Mouse (Mus musculus) embryonic facial prominence, embryonic 12.5 days (tissue): ENCODE data around the gene Cd99l2. TPM values are rescaled to one million over a fixed set of nuclear protein-coding genes. Genes with fewer than 3 reads are reported as not detected.

Experiments
- ATAC-seq: fragments of 200-750 bp; cut with Nextera tagmentation; 2 replicates; pipeline ENCODE4 v1.8.0; 2017; ENCODE audit not compliant: insufficient number of reproducible peaks, insufficient read depth, low FRiP score, low TSS enrichment
- H3K27ac ChIP-seq: fragments of 300-500 bp; sonication (generic); 2 replicates; pipeline ENCODE4 v1.5.1; 2016; ENCODE audit warnings: mild to moderate bottlenecking
- H3K27me3 ChIP-seq: fragments of 300-500 bp; sonication (generic); 2 replicates; pipeline ENCODE4 v1.6.1; 2016; ENCODE audit warnings: mild to moderate bottlenecking, moderate library complexity
- H3K36me3 ChIP-seq: fragments of 300-500 bp; sonication (generic); 2 replicates; pipeline ENCODE4 v1.6.1; 2016; ENCODE audit warnings: mild to moderate bottlenecking
- H3K4me1 ChIP-seq: fragments of 300-500 bp; sonication (generic); 2 replicates; pipeline ENCODE4 v1.6.1; 2016
- H3K4me2 ChIP-seq: fragments of 300-500 bp; sonication (generic); replicated peaks from 2 replicates; pipeline ENCODE4 v1.6.1; 2016; ENCODE audit warnings: mild to moderate bottlenecking, moderate library complexity
- H3K4me3 ChIP-seq: fragments of 300-500 bp; sonication (generic); 2 replicates; pipeline ENCODE4 v1.5.1; 2016; ENCODE audit warnings: mild to moderate bottlenecking
- H3K9ac ChIP-seq: fragments of 300-500 bp; sonication (generic); 2 replicates; pipeline ENCODE4 v1.6.1; 2016; ENCODE audit warnings: mild to moderate bottlenecking, moderate library complexity
- H3K9me3 ChIP-seq: fragments of 300-500 bp; sonication (generic); 2 replicates; pipeline ENCODE4 v1.6.1; 2016; ENCODE audit warnings: mild to moderate bottlenecking, moderate library complexity
- WGBS: fragments of 180-500 bp; shearing (Covaris S2); methylation state at CpG from one replicate; pipeline ENCODE4 v1.1.7; 2016; 5-methylcytosine and 5-hydroxymethylcytosine counted together
- polyA plus RNA-seq: library from polyadenylated mRNA; unstranded; fragments of >200 nt; fragmentation: Nextera tagmentation; extraction: Ambion mirVana; gene quantifications from 2 replicates; pipeline ENCODE4 v1.2.1, GENCODE M21; 2016

Gene Cd99l2
- polyA plus RNA-seq: 36.2 and 36.4 TPM in 2 replicates

DNA sequence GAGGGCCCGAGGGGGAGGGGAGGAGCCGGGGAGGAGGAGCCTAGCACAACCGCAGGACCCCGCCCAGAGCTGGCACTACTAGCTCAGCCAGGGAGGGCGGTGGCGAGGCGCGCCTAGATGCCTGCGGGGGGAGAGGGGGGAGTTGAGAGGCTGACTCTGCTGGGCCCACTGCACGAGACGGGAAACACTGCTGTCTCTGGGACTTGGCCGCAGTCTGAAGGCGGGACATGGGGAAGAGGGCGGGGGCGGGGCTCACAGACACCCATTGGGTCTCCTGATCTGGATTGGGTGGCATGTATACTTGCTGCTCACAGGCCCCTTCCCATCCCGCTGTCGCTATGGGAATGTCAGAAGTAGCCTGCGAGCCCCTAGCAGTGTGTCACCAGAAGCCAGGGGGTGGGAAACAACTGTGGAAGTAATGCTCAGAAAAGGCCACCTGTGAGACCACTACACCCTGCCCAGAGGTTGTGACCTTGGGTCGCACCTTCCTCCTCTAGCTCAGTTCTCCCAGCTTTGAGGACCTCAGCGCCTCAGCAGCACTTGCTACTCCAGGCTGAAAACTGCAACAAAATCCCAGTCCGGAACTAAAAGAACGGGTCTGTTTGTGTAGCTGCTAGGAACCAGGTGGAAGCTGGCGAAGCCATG lies at the start of gene Cd99l2:
TSS of gene Cd99l2 (minus strand) at position 216 of the 645 bp plus-strand sequence.
- Histone ChIP-seq H3K27ac (peak within 1 kb of the TSS; percentile 88), H3K9me3 (no peaks in the 10 kb centered on the region), H3K36me3 (no peaks in the 10 kb centered on the region), H3K4me3 (peak within 1 kb of the TSS; percentile 53), H3K9ac (peak within 1 kb of the TSS; percentile 50), H3K27me3 (no peaks in the 10 kb centered on the region), H3K4me1 (no peaks in the 10 kb centered on the region), H3K4me2 (peak within 1 kb of the TSS; percentile 62)
- 19% methylated on average over 20 of the region's 23 CpGs for WGBS
- peak; percentile 96 for ATAC-seq

- Histone ChIP-seq H3K4me3 (no peak overlapping the region), H3K9me3 (no peaks in the 10 kb centered on the region), H3K27ac (no peak overlapping the region), H3K4me1 (no peaks in the 10 kb centered on the region), H3K36me3 (no peaks in the 10 kb centered on the region), H3K4me2 (no peak overlapping the region), H3K27me3 (no peaks in the 10 kb centered on the region), H3K9ac (no peak overlapping the region)
- no peak for ATAC-seq
- WGBS: 82% methylated on average over 7 of the region's 7 CpGs
Observed at GRCm38 (mm10) chrX:71540821-71541510, 48.3 kb upstream of the Cd99l2 start.

DNA sequence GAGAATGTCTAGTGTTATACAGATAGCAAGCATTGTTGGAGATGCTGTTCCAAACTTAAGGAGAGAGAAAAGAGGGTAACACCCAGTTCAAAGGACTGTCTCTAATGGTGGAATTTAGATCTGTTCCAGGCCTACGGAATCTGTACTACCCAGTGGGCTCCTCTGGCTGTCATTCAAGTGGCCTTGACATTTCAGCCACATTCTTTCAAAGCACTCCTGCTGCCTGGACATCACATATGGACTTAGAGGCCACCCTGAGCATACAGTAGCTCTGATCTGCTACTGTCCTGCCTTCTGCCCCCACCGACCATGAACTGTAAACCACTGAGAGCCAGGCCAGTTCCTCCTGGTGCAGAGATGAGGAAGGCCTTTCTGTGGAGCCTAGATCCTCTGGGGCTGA lies 45.1 kb upstream of the Cd99l2 start:
- ATAC-seq: no peak
- H3K36me3 ChIP-seq: no peaks in the 10 kb centered on the region
- H3K27me3 ChIP-seq: no peaks in the 10 kb centered on the region
- WGBS: 66% methylated on average over 2 of the region's 2 CpGs
- H3K27ac ChIP-seq: no peak overlapping the region
- no peak overlapping the region for H3K4me2 ChIP-seq
- H3K9me3 ChIP-seq: no peaks in the 10 kb centered on the region
- H3K4me3 ChIP-seq: no peak overlapping the region
- H3K4me1 ChIP-seq: no peaks in the 10 kb centered on the region
- no peak overlapping the region for H3K9ac ChIP-seq

DNA sequence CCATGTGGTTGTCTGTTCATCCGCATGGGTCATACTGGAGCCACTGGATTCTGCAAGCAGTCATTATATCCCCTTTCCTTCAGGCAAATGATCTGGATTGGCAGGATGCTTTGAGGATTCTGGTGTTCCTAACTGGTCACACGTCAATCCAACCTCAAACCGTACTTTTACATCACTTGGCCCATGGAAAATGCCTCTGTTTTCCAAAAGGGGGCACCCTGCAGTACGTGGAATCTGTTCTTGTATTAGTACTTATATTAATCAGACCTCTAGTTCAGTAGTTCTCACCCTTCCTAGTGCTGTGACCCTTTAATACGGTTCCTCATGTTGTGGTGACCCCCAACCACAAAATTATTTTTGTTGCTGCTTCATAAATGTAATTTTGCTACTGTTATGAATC lies 41.5 kb upstream of the Cd99l2 start:
- 82% methylated on average over 5 of the region's 5 CpGs for WGBS
- no peak overlapping the region for H3K9ac ChIP-seq

GRCm38 (mm10) chrX:71532635-71533034 lies 40.0 kb upstream of the Cd99l2 start:
- H3K4me3 ChIP-seq: no peak overlapping the region
- no peak for ATAC-seq
- H3K36me3 ChIP-seq: no peaks in the 10 kb centered on the region
- no peaks in the 10 kb centered on the region for H3K4me1 ChIP-seq
- no peak overlapping the region for H3K9ac ChIP-seq
- no peak overlapping the region for H3K4me2 ChIP-seq
- 71% methylated on average over 3 of the region's 3 CpGs for WGBS
- H3K9me3 ChIP-seq: no peaks in the 10 kb centered on the region
- H3K27ac ChIP-seq: no peak overlapping the region
- H3K27me3 ChIP-seq: no peaks in the 10 kb centered on the region

More for the DNA sequence above, 41.5 kb upstream of the Cd99l2 start:
- H3K36me3 ChIP-seq: no peaks in the 10 kb centered on the region
- no peak overlapping the region for H3K4me3 ChIP-seq
- H3K4me2 ChIP-seq: no peak overlapping the region
- H3K4me1 ChIP-seq: no peaks in the 10 kb centered on the region
- ATAC-seq: no peak
- H3K27me3 ChIP-seq: no peaks in the 10 kb centered on the region
- H3K9me3 ChIP-seq: no peaks in the 10 kb centered on the region
- no peak overlapping the region for H3K27ac ChIP-seq

DNA sequence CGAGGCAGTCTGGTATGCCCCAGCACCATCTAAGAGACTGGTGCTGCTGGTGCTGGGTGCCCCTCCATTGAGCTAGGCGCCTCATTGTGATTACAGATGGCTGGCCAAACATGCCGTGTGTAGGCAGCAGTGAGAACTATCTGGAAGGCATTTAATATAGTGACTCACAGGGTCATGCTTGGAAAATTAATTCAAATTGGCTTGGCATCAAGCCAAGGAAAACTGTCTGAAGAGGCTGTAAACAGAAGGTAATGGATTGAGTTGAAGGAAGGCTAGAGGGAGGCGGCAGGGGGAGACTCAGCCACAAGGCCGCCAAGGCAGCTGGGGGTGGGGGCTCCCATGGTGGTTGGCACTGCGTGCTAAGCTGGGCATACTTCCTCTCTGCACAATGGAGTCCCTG lies 36.0 kb upstream of the Cd99l2 start:
- H3K9me3 ChIP-seq: no peaks in the 10 kb centered on the region
- no peaks in the 10 kb centered on the region for H3K4me1 ChIP-seq
- H3K27ac ChIP-seq: no peak overlapping the region
- no peak overlapping the region for H3K9ac ChIP-seq
- no peaks in the 10 kb centered on the region for H3K27me3 ChIP-seq
- no peaks in the 10 kb centered on the region for H3K36me3 ChIP-seq
- ATAC-seq: no peak
- 52% methylated on average over 6 of the region's 6 CpGs for WGBS
- H3K4me2 ChIP-seq: no peak overlapping the region
- no peak overlapping the region for H3K4me3 ChIP-seq

DNA sequence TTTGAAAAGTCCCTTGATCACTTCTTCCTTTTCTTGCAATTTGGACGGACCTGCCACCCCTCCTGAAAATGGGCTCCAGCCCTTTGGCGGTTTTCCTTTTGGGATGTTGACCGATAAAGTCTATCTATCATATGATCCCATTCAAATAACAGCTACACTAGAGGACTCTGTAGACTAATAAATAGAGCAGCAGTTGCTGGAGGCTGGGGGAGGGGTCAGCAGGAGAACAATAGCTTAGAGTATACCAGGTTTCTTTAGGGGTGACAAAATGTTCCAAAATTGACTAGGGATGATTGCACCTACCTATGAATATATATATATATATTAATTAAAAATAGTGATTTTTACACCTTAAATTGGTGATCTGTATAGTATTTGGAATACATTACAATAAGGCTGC lies 35.5 kb upstream of the Cd99l2 start:
- 58% methylated on average over 3 of the region's 3 CpGs for WGBS
- no peak overlapping the region for H3K27ac ChIP-seq
- no peak for ATAC-seq

GRCm38 (mm10) chrX:71527461-71527860 lies 34.8 kb upstream of the Cd99l2 start:
- Histone ChIP-seq H3K27me3 (no peaks in the 10 kb centered on the region), H3K36me3 (no peaks in the 10 kb centered on the region), H3K4me3 (no peak overlapping the region), H3K27ac (no peak overlapping the region), H3K4me1 (no peaks in the 10 kb centered on the region), H3K4me2 (no peak overlapping the region), H3K9ac (no peak overlapping the region), H3K9me3 (no peaks in the 10 kb centered on the region)
- 58% methylated on average over 1 of the region's 1 CpGs for WGBS
- ATAC-seq: no peak

More for the DNA sequence above, 35.5 kb upstream of the Cd99l2 start:
- Histone ChIP-seq H3K9me3 (no peaks in the 10 kb centered on the region), H3K36me3 (no peaks in the 10 kb centered on the region), H3K4me1 (no peaks in the 10 kb centered on the region), H3K9ac (no peak overlapping the region), H3K4me2 (no peak overlapping the region), H3K27me3 (no peaks in the 10 kb centered on the region), H3K4me3 (no peak overlapping the region)

DNA sequence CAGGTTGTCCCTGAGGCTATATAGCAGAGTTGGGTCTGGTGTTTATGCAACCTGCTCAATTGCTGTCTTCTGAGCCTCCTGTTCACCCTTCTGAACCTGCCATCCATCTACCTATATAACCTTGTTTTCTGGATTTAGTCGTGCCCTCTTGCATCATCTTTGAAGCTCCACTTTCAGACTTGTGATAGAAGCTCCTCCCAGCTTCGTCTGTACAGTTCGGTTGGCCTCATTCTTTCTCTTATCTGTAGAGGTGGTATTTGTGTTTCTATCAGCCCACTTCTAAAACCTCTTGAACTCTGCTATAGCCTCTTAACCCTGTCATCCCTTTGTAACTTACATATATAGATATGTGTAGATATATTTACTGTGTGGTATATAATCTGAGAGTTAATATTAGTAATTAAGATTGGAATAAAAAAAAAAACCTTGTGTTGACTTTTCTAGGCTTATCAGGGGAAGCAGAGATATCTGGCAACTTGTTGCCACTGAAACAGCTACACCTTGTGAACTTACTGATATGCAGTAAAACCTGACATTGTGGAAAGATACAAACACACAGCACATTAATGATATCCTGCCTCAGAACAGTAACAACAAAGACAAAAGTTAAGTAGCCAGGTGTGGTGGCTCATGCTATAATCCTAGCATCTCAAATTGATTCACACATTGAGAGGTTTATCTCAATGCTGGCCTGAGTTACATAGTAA lies 33.1 kb upstream of the Cd99l2 start:
- no peaks in the 10 kb centered on the region for H3K27me3 ChIP-seq
- H3K4me1 ChIP-seq: no peaks in the 10 kb centered on the region
- H3K9me3 ChIP-seq: no peaks in the 10 kb centered on the region
- no peak overlapping the region for H3K4me3 ChIP-seq
- H3K9ac ChIP-seq: no peak overlapping the region
- H3K36me3 ChIP-seq: no peaks in the 10 kb centered on the region
- no peak for ATAC-seq
- 67% methylated on average over 3 of the region's 3 CpGs for WGBS
- no peak overlapping the region for H3K4me2 ChIP-seq
- H3K27ac ChIP-seq: no peak overlapping the region

DNA sequence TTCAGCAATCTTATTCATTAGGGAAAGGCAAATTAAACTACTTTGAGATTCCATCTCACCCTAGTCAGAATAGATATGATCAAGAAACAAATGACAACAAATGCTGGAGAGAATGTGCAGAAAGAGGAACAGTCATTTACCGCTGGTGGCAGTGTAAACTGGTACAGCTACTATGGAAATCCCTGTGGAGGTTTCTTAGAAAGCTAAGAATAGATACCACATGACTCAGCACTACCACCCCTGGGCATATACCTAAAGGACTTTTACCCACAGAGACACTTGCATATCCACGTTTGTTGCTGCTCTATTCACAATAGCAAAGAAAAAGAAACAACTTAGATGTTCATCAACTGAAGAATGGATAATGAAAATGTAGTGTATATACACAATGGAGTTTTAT lies 31.7 kb upstream of the Cd99l2 start:
- no peaks in the 10 kb centered on the region for H3K27me3 ChIP-seq
- H3K4me2 ChIP-seq: no peak overlapping the region
- H3K36me3 ChIP-seq: no peaks in the 10 kb centered on the region
- H3K9me3 ChIP-seq: no peaks in the 10 kb centered on the region
- H3K4me3 ChIP-seq: no peak overlapping the region
- H3K4me1 ChIP-seq: no peaks in the 10 kb centered on the region
- H3K27ac ChIP-seq: no peak overlapping the region
- H3K9ac ChIP-seq: no peak overlapping the region
- 73% methylated on average over 2 of the region's 2 CpGs for WGBS
- no peak for ATAC-seq

GRCm38 (mm10) chrX:71522889-71523288 lies 30.2 kb upstream of the Cd99l2 start:
- H3K4me1 ChIP-seq: no peaks in the 10 kb centered on the region
- H3K27ac ChIP-seq: no peak overlapping the region
- H3K36me3 ChIP-seq: no peaks in the 10 kb centered on the region
- WGBS: 92% methylated on average over 3 of the region's 3 CpGs
- no peak overlapping the region for H3K4me2 ChIP-seq
- ATAC-seq: no peak
- H3K27me3 ChIP-seq: no peaks in the 10 kb centered on the region
- no peak overlapping the region for H3K4me3 ChIP-seq
- no peaks in the 10 kb centered on the region for H3K9me3 ChIP-seq
- no peak overlapping the region for H3K9ac ChIP-seq

DNA sequence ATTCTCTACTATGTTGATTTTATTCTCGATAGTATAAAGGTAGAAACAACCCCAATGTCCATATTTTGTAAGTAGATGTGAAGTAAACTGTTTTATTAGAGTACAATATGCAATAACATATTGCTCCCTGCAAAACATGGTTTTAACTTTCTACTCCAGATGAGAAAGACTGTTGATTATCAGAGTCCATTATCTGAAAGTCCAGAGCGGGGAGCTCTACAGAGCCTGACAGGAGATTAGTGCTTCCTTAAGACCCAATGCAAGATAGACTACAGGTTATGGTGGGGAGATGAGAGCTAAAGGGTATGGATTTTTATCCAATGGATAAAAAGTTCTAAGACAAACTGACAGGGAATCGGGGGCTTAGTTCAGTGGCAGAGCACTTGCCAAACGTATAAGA lies 26.6 kb upstream of the Cd99l2 start:
- Histone ChIP-seq H3K9me3 (no peaks in the 10 kb centered on the region), H3K4me3 (no peak overlapping the region), H3K27me3 (no peaks in the 10 kb centered on the region), H3K4me1 (no peaks in the 10 kb centered on the region), H3K36me3 (no peaks in the 10 kb centered on the region), H3K4me2 (no peak overlapping the region), H3K9ac (no peak overlapping the region), H3K27ac (no peak overlapping the region)
- ATAC-seq: no peak
- 78% methylated on average over 4 of the region's 4 CpGs for WGBS
